In the genomic region with DNA sequence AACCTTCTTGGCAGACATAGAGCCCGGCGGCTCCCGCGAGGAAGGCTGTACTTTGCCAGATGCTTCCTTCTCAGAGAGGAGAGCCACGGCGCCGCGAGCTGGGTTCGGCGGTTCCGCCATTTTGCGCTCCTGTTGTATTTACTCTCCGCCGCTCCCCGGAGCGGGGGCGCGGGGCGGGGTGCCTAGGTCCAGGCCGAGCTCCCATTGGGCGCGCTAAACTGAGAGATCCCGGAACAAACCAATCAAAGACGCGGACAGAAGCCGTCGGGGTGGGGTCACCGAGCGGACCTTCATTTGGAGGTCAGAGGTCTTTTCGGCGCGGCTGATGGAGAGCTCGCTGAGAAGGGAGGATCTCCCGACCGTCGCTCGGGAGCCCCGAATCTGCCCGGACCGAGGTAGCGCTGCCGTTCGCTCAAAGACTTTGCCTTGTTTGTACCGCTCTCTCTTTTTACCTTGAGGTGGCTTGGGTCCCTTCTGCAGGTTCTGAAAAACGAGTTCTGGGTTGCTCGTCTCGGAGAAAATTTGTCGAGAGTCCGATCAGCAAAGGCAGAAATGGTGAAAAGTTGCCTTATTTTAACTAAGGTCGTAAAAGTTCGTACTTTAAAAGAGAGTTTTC, we compare ENCODE assay signal across 8 mouse cellular contexts. TPM values are rescaled to one million over a fixed set of nuclear protein-coding genes. Genes with fewer than 3 reads are reported as not detected.
DNase-seq lines count a peak whose midpoint lies in the region; ATAC-seq and TF ChIP-seq lines count a peak whose summit lies in the region.

No protein-coding gene starts in this region.

- peak; percentile 99 for DNase-seq in ZHBTc4 (ENCODE audit: low read depth, low spot score)
- peak; percentile 98 for DNase-seq in gastrocnemius, adult 2 months
- peak; percentile 98 for DNase-seq in hindbrain, postnatal 0 days (ENCODE audit: low spot score)
- peak; percentile 94 to 97 for DNase-seq in left cerebral cortex, adult 2 months (ENCODE audit: extremely low spot score in 1 of 2, low spot score in 2 of 2)
- peak; percentile 97 for DNase-seq in right cerebral cortex, adult 2 months (ENCODE audit: low spot score in 2 of 2)
- DNase-seq in urinary bladder, postnatal 14 days (ENCODE audit: low spot score): peak; percentile 96

- WGBS in hindbrain, postnatal 0 days: under 1% methylated on average over 51 of the region's 51 CpGs

- intact Hi-C loops in gastrocnemius, adult 2 months (cut with DNase I): loop anchor here (2.0 to 5.0 kb wide), 2 partner anchors 39 to 103 kb away; a partner anchor contains a TSS
- intact Hi-C loops in left cerebral cortex, adult 2 months (cut with DNase I): loop anchor here (1.0 to 5.0 kb wide), 3 partner anchors 39 to 105 kb away; a partner anchor contains a TSS

- H3K36me3 ChIP-seq in hindbrain, postnatal 0 days (ENCODE audit: insufficient read depth, low read length): no peaks in the 10 kb centered on the region

- peaks cover 6% of the 10 kb centered on the region; the same call in 1 of the 2 replicates for H3K4me1 ChIP-seq in hindbrain, postnatal 0 days (ENCODE audit: insufficient read depth, low read length)

- peak overlapping the region; percentile 90 for H3K9ac ChIP-seq in hindbrain, postnatal 0 days (replicated peaks; ENCODE audit: low read length)

- ATAC-seq in common myeloid progenitor, adult 5-6 weeks (replicated peaks; ENCODE audit: low read depth, poor library complexity, severe bottlenecking): peak; percentile 86
- ATAC-seq in hindbrain, postnatal 0 days: peak; percentile 99
- peak; percentile 88 for ATAC-seq in megakaryocyte, adult 5-6 weeks (ENCODE audit: poor library complexity, severe bottlenecking)

- H3K27ac ChIP-seq in gastrocnemius, adult 2 months: peak overlapping the region; percentile 99
- peak overlapping the region; percentile 99 for H3K27ac ChIP-seq in hindbrain, postnatal 0 days
- H3K27ac ChIP-seq in left cerebral cortex, adult 2 months: peak overlapping the region; percentile 98

- H3K4me2 ChIP-seq in hindbrain, postnatal 0 days (ENCODE audit: low read depth, low read length): peak overlapping the region; percentile 64

- H3K4me3 ChIP-seq in gastrocnemius, adult 2 months: peak overlapping the region; percentile 100
- H3K4me3 ChIP-seq in hindbrain, postnatal 0 days (ENCODE audit: low read length): peak overlapping the region; percentile 82
- peak overlapping the region; percentile 83 for H3K4me3 ChIP-seq in left cerebral cortex, adult 2 months

- TF ChIP-seq CTCF in gastrocnemius, adult 2 months (IDR thresholded peaks at IDR 0.05): no peak
- TF ChIP-seq CTCF in hindbrain, postnatal 0 days (IDR thresholded peaks at IDR 0.05; ENCODE audit: low read depth): no peak
- no peak for TF ChIP-seq CTCF in left cerebral cortex, adult 2 months (IDR thresholded peaks at IDR 0.05)

- H3K9me3 ChIP-seq in hindbrain, postnatal 0 days (ENCODE audit: low read length): 0 out of 2 replicates have a peak, but pooled peaks cover under 1% of the 10 kb centered on the region

- H3K27me3 ChIP-seq in hindbrain, postnatal 0 days (ENCODE audit: insufficient read depth, low read length): no peaks in the 10 kb centered on the region

RNA-seq across cellular contexts. Expression of a gene that starts 4.4 kb away (rescaled TPM):
- total RNA-seq in common myeloid progenitor, adult 5-6 weeks (2017): 35.1 and 54.1 TPM in 2 replicates
- 1 to 10 TPM; 9.2 to 9.9 TPM for total RNA-seq in gastrocnemius, adult 2 months (2021)
- 4.5 and 5.5 TPM in 2 replicates for total RNA-seq in hindbrain, postnatal 0 days (2014; rRNA removed)
- 3.7 and 4.0 TPM in 2 replicates for polyA plus RNA-seq in hindbrain, postnatal 0 days (2015; fragmentation: Nextera tagmentation; extraction: Ambion mirVana)
- 10 to 100 TPM; 16.8 to 17.8 TPM for total RNA-seq in left cerebral cortex, adult 2 months (2021)
- total RNA-seq in megakaryocyte, adult 5-6 weeks (2015): 27.6 and 31.7 TPM in 2 replicates
- total RNA-seq in megakaryocyte, adult 5-6 weeks (2017): 42.2 and 52.9 TPM in 2 replicates

Comparison
In these comparisons a context has a peak if more than half of its experiments do, and no peak if none do; other contexts are left out.
1. Peak in every context shown above with its lines: DNase-seq, ATAC-seq, H3K4me3 ChIP-seq and H3K27ac ChIP-seq.